Mouse (Mus musculus) layer of hippocampus, adult 18-20 months (tissue): Measurements from ENCODE around the gene Olfr412. TPM values are rescaled to one million over a fixed set of nuclear protein-coding genes. Genes with fewer than 3 reads are reported as not detected.

Source experiments
- DNase-seq, 2 experiments: peaks; one replicate each; pipeline ENCODE4 v3.0.0; 2022; ENCODE audit warnings: low spot score in 2 of 2
- total RNA-seq, 2 experiments: library from RNA; stranded (reverse); gene quantifications; 2 replicates each; pipeline ENCODE4 v1.2.3; 2021

Olfr412 gene
- total RNA-seq, 2 experiments from 2014 or later = not detected

DNA sequence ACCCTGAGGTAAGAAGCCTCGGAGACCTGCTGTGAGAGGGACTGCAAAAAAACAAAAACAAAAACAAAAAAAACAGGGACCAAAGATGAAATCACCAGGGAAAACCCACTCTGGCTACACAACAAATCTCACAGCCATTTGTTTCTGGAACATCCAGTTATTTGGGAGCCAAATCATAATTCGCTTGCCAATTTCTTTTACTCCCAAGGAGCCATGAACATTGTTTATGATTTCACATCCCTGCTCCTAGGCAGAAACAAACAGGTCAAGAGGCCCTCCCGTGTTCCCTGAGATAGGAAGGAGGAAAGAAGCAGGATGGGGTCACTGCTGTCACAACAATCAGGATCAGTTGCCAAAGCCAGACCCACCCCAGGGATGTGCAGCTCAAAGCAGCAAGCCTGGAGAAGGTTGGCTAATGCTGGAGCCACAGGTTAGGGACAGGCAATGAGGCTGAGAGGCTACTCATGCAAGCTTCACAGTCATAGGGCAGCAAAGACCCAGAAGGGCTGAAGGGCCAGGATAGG is 51.6 kb downstream of the Olfr412 start:
- DNase-seq = peak in 1 of 2 experiments; percentile 44

DNA sequence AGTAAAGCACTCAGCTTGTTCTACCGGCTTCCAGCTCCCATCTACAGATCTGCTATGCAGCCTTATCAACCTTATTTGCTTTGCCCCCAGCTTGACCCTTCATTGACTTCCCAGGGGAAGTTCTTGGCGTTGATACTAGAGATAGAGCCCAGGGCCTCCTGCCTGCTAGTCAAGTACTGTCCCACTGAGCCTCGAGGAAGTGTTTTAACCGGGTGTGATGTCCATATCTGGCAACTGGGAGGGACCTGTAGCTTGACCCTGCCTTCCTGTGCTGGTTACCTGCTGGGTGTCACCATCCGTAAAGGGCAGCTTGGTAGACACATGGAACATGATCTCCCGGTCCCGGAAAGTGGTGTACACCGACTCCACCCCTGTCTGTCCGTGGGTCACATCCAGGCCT is 52.2 kb downstream of the Olfr412 start:
- DNase-seq = no peak

DNA sequence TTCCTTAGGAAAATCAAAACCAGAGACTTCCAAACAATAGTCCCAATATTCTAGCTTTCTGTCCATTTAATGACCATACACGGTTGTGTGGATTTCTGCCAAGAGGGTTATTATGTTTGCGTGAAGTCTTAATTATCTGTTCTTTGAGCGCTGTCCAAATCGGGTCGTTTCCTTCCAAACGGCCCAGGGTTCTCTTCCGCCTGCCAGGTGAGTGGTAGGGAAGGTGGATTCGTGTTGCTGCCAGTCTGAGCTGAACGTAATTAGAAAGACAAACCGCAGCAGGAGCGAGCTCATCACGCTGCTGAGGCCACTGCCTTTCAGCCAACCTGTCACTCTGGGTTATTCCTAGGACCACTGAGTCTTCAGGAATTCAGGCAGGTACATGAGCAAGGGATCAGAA is 53.9 kb downstream of the Olfr412 start:
- DNase-seq = no peak

Other genes with a start within 250 kb of the Olfr412 start
- not detected for gene Olfr401, start 248.4 kb upstream of the Olfr412 start, total RNA-seq
- not detected for gene Olfr402, start 208.5 kb upstream of the Olfr412 start, total RNA-seq
- gene Olfr403, start 175.8 kb upstream of the Olfr412 start, total RNA-seq = not detected
- gene Olfr43, start 150.7 kb upstream of the Olfr412 start, total RNA-seq = not detected
- not detected for gene Olfr406, start 102.3 kb upstream of the Olfr412 start, total RNA-seq
- not detected for gene Olfr59, start 78.3 kb upstream of the Olfr412 start, total RNA-seq
- not detected for gene Olfr410, start 24.0 kb upstream of the Olfr412 start, total RNA-seq
- gene Olfr411, start 9.4 kb upstream of the Olfr412 start, total RNA-seq = not detected
- gene Rap1gap2, start 248.8 kb downstream of the Olfr412 start, total RNA-seq = 100 to 1,000 TPM; 125 to 142 TPM